Mouse (Mus musculus) cortical plate, adult 2 months (tissue): ENCODE measurements around the gene Scamp3.

Source experiments
- CTCF ChIP-seq: fragments of 200-500 bp; IDR thresholded peaks from 2 replicates; pipeline ENCODE4 v1.5.1; 2011; ENCODE audit warnings: mild to moderate bottlenecking, control low read depth, low read length; ENCODE audit not compliant: insufficient read depth; ENCODE audit errors: extremely low read depth
- POLR2A ChIP-seq: fragments of 200-500 bp; IDR thresholded peaks from 2 replicates; pipeline ENCODE4 v1.6.1; 2011; ENCODE audit warnings: mild to moderate bottlenecking, low read length, control low read depth; ENCODE audit not compliant: insufficient read depth; ENCODE audit errors: extremely low read depth

GRCm38 (mm10) chr3:89165268-89165870 lies 11.9 kb upstream of the Scamp3 start:
- TF ChIP-seq POLR2A: no peak
- no peak for TF ChIP-seq CTCF
